11 mouse cellular contexts compared by ENCODE assay signal in the genomic region with DNA sequence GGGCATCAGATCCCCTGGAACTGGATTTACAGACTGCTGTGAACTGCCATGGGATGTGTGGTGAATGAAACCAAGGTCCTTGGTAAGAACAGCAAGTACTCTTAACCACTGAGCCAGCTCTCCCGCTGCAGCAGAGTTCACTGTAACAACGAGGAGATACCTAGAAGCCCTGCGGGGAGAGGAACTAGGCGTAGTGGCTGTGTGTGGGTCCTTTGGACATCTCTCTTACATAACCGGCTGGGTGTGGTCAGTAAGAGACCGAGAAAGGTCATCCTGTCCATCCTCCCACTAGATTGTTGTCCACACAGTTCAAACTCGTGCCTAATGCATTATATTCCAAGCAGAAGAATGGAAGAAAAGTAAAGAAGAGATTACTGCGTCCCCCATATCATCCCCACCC.
"Had no signal": no experiment of that assay in that cellular context is flagged by ENCODE, and none has a peak within 500 bp of the region (broad histone marks: within the 10 kb centered on the region; RNA-seq: fewer than 3 reads in every experiment).

No protein-coding gene starts in this region.

- H3K4me3 ChIP-seq: limb, embryonic 15.5 days; liver, embryonic 15.5 days; lung, embryonic 15.5 days; midbrain, embryonic 15.5 days; neural tube, embryonic 13.5 days had no signal

- DNase-seq: kidney, adult 11 months; kidney, postnatal 14 days; right cerebral cortex, adult 18-20 months; right cerebral cortex, postnatal 25 days; thymus, postnatal 36 days had no signal

- ATAC-seq: hindbrain, postnatal 0 days; midbrain, embryonic 15.5 days had no signal
